Mouse (Mus musculus): ENCODE results near the gene Cdc25a. TPM values are rescaled to one million over a fixed set of nuclear protein-coding genes. Genes with fewer than 3 reads are reported as not detected.
A peak's percentile ranks its signal among the peaks of the same experiment; 100 is the strongest.

Cdc25a gene
- polyA plus RNA-seq, 2 experiments: 10.8 to 11.9 TPM

DNA sequence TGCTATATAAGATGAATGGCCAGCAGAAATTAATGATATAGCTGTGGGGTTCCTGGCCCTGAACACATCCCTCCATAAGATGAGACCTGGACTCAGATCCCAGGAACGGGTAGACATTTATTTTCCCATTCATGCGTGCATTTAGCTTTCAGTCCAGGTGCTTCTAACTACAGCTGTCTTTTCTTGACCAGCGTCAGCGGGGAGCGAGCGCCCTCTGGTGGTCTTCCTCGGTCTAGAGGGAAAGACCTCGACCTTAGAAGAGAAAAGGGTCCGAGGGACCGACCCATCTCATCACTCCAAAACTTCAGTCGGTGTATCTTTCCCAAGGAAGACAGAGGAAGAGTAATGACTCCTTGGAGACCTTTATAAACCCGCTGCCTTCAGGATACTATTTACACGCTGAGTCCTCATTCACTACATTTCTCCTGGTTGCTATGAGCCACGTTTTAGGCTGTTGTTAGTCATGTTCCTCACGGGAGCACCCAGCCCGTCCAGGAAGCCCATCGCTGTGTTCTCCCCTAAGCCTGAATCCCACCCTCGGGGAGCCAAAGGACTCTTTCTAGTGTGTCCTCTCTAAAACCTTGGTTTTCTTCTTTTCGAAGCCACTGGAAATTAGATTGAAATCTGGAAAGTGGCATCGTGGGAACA, 12.9 kb upstream of the Cdc25a start:
- H3K27ac ChIP-seq: no peak overlapping the region
- DNase-seq (ENCODE audit: low read depth in 3 of 3, low spot score in 3 of 3) (peak; percentile 49 to 59 (median 55)), ATAC-seq (ENCODE audit: insufficient read depth) (peak; percentile 63; the same call in 1 of the 2 replicates)
- H3K27me3 ChIP-seq (ENCODE audit: control insufficient read depth, insufficient read depth, low read length): no peaks in the 10 kb centered on the region
- H3K9ac ChIP-seq (replicated peaks): no peak overlapping the region
- H3K36me3 ChIP-seq (replicated peaks; ENCODE audit: control insufficient read depth, insufficient read depth, low read depth): no peaks in the 10 kb centered on the region
- 4% methylated on average over 20 of the region's 20 CpGs for WGBS (ENCODE audit: insufficient replicate concordance)
- H3K9me3 ChIP-seq (ENCODE audit: control insufficient read depth, low read length): no peaks in the 10 kb centered on the region
- peak overlapping the region; percentile 60 for H3K4me2 ChIP-seq (ENCODE audit: low read depth)
- peak overlapping the region; percentile 4 to 36; a peak in 3 of 4 replicates for H3K4me3 ChIP-seq (ENCODE audit: insufficient read depth in 1 of 2, low read depth in 2 of 2, low read length in 2 of 2)
- peaks cover 0 to 18% of the 10 kb centered on the region in 2 experiments for H3K4me1 ChIP-seq (replicated peaks; ENCODE audit: control insufficient read depth in 2 of 2, insufficient read depth in 2 of 2, low read length in 1 of 2)
- TF ChIP-seq EP300 (IDR thresholded peaks at IDR 0.05; ENCODE audit: low read depth): no peak
- TF ChIP-seq CTCF (IDR thresholded peaks at IDR 0.05; ENCODE audit: low read depth): peak; percentile 95

DNA sequence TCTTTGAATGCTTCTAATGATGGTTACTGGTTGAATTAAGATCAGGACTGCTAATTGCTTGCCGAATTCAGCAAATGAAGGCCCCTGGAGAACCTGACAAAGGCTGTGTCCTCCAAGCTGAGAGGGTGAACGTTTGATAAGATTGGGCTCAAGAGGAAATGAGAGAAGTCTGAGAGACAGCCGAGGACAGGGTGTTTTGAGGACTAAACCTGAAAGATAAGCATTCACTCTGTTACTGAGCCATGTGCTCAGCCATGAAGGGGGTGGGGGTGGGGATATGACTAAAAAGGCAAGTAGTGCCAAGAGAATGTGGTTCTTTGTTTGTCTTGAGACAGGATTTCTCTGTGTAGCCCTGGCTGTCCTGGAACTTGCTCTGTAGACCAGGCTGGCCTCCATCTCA, 12.3 kb upstream of the Cdc25a start:
- TF ChIP-seq CTCF (IDR thresholded peaks at IDR 0.05; ENCODE audit: low read depth) (no peak), EP300 (IDR thresholded peaks at IDR 0.05; ENCODE audit: low read depth) (no peak)
- 5% methylated on average over 3 of the region's 3 CpGs for WGBS (ENCODE audit: insufficient replicate concordance)
- DNase-seq (ENCODE audit: low read depth in 3 of 3, low spot score in 3 of 3) (no peak), ATAC-seq (ENCODE audit: insufficient read depth) (peak; percentile 59; the same call in 1 of the 2 replicates)
- H3K27me3 ChIP-seq (ENCODE audit: control insufficient read depth, insufficient read depth, low read length): no peaks in the 10 kb centered on the region
- H3K36me3 ChIP-seq (replicated peaks; ENCODE audit: control insufficient read depth, insufficient read depth, low read depth): no peaks in the 10 kb centered on the region
- peak overlapping the region; percentile 60 for H3K4me2 ChIP-seq (ENCODE audit: low read depth)
- peaks cover 0 to 19% of the 10 kb centered on the region in 2 experiments for H3K4me1 ChIP-seq (replicated peaks; ENCODE audit: control insufficient read depth in 2 of 2, insufficient read depth in 2 of 2, low read length in 1 of 2)
- H3K9ac ChIP-seq (replicated peaks): no peak overlapping the region
- H3K9me3 ChIP-seq (ENCODE audit: control insufficient read depth, low read length): no peaks in the 10 kb centered on the region
- no peak overlapping the region for H3K27ac ChIP-seq
- no peak overlapping the region for H3K4me3 ChIP-seq (ENCODE audit: insufficient read depth in 1 of 2, low read depth in 2 of 2, low read length in 2 of 2)

DNA sequence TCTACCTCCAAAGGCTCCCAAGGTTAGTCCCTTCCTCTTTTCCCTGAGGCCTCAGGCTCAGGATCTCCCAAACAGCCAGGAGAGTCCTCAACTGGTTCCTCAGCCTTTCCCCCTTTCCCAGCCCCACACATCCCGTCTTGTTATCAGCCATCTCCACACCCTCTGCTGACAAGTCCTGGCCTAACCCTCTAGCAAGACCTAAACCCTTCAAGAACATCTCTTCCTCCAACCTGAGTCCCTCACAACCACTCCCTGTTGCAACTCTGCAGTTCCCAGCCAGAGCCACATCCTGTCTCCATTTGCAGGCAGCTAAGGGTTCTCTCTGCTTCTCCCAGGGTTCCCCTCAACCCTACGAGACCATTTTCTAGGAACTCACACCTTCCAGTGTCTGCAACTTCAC, 9.2 kb upstream of the Cdc25a start:
- Histone ChIP-seq H3K9ac (replicated peaks) (no peak overlapping the region), H3K36me3 (replicated peaks; ENCODE audit: control insufficient read depth, insufficient read depth, low read depth) (no peaks in the 10 kb centered on the region), H3K27ac (no peak overlapping the region), H3K27me3 (ENCODE audit: control insufficient read depth, insufficient read depth, low read length) (no peaks in the 10 kb centered on the region), H3K4me3 (ENCODE audit: insufficient read depth in 1 of 2, low read depth in 2 of 2, low read length in 2 of 2) (no peak overlapping the region), H3K4me2 (ENCODE audit: low read depth) (no peak overlapping the region), H3K9me3 (ENCODE audit: control insufficient read depth, low read length) (no peaks in the 10 kb centered on the region), H3K4me1 (replicated peaks; ENCODE audit: control insufficient read depth in 2 of 2, insufficient read depth in 2 of 2, low read length in 1 of 2) (peaks cover 4 to 26% of the 10 kb centered on the region in 2 experiments)
- DNase-seq (ENCODE audit: low read depth in 3 of 3, low spot score in 3 of 3) (no peak), ATAC-seq (ENCODE audit: insufficient read depth) (peak; percentile 22; the same call in 1 of the 2 replicates)
- 15% methylated on average over 2 of the region's 2 CpGs for WGBS (ENCODE audit: insufficient replicate concordance)
- TF ChIP-seq CTCF (IDR thresholded peaks at IDR 0.05; ENCODE audit: low read depth): no peak
- no peak for TF ChIP-seq EP300 (IDR thresholded peaks at IDR 0.05; ENCODE audit: low read depth)

DNA sequence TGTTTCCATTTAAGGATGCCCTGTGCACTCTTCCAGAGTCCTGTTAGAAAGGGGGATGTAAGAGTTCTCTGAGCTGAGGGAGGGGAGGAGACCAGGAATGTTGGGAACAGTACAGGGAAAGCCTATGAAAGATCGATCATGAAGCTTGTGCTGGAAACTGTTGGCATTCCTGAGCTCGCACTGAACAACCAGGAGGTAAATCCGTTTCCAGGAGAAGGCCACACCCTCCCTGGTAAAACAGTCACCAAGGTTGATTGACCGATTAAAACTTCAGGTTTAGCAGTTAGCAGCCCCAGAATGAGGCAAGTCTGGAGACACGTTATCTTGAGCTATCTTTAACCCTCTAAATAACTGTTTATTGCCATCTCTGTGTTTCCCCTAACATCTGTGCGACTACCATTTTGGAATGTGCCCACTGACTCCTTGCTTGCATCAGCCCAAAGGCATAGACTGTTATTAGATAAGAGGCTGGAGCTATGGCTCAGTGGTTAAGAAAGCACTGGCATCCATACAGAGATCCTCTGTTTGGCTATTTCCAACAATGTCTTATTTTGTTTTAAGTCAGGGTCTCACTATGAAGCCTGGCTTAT, 4.3 kb upstream of the Cdc25a start:
- 14% methylated on average over 6 of the region's 6 CpGs for WGBS (ENCODE audit: insufficient replicate concordance)
- H3K9ac ChIP-seq (replicated peaks): no peak overlapping the region

More for the DNA sequence above, 4.3 kb upstream of the Cdc25a start:
- H3K4me1 ChIP-seq (replicated peaks; ENCODE audit: control insufficient read depth in 2 of 2, insufficient read depth in 2 of 2, low read length in 1 of 2): peaks cover 4 to 21% of the 10 kb centered on the region in 2 experiments
- no peak overlapping the region for H3K27ac ChIP-seq
- no peak for DNase-seq (ENCODE audit: low read depth in 3 of 3, low spot score in 3 of 3)
- no peaks in the 10 kb centered on the region for H3K9me3 ChIP-seq (ENCODE audit: control insufficient read depth, low read length)
- H3K36me3 ChIP-seq (replicated peaks; ENCODE audit: control insufficient read depth, insufficient read depth, low read depth): no peaks in the 10 kb centered on the region
- TF ChIP-seq EP300 (IDR thresholded peaks at IDR 0.05; ENCODE audit: low read depth): no peak
- no peak for TF ChIP-seq CTCF (IDR thresholded peaks at IDR 0.05; ENCODE audit: low read depth)
- H3K4me3 ChIP-seq (ENCODE audit: insufficient read depth in 1 of 2, low read depth in 2 of 2, low read length in 2 of 2): no peak overlapping the region
- peak overlapping the region; percentile 7; the same call in 1 of the 2 replicates for H3K4me2 ChIP-seq (ENCODE audit: low read depth)
- no peaks in the 10 kb centered on the region for H3K27me3 ChIP-seq (ENCODE audit: control insufficient read depth, insufficient read depth, low read length)
- ATAC-seq (ENCODE audit: insufficient read depth): no peak
